Mouse (Mus musculus) brown adipose tissue, adult 24 weeks (tissue): ENCODE measurements around the gene Zbtb33. TPM values are rescaled to one million over a fixed set of nuclear protein-coding genes. Genes with fewer than 3 reads are reported as not detected.
"Not testable (repeated sequence)": the region's sequence is repeated elsewhere in the genome, so short reads cannot be mapped to it uniquely, and the experiment has no call there.

Source experiments
- H3K27ac ChIP-seq: fragments of 200-500 bp; replicated peaks from 2 replicates; pipeline ENCODE4 v1.5.1; 2012; ENCODE audit warnings: low read depth, mild to moderate bottlenecking, low read length
- H3K4me1 ChIP-seq: fragments of 200-500 bp; 2 replicates; pipeline ENCODE4 v1.6.1; 2012; ENCODE audit warnings: low read length, mixed read lengths; ENCODE audit not compliant: control insufficient read depth, insufficient read depth, insufficient read length
- H3K4me3 ChIP-seq: fragments of 200-500 bp; 2 replicates; pipeline ENCODE4 v1.5.1; 2012; ENCODE audit warnings: low read depth, mild to moderate bottlenecking, low read length, moderate library complexity; ENCODE audit not compliant: insufficient read depth
- polyA plus RNA-seq: library from polyadenylated mRNA; stranded (reverse); fragments of >200 nt; gene quantifications from 2 replicates; pipeline ENCODE4 v1.2.4, GENCODE M21; 2012; ENCODE audit not compliant: missing spikeins, insufficient read depth, insufficient read length

The Zbtb33 gene
- 9.1 and 10.9 TPM in 2 replicates for polyA plus RNA-seq

GRCm38 (mm10) chrX:38189552-38190457 lies at the start of gene Zbtb33:
Zbtb33 (plus strand) TSS chrX:38189793.
- Histone ChIP-seq H3K4me1 (no peaks in the 10 kb centered on the region), H3K4me3 (peak within 1 kb of the TSS; percentile 78), H3K27ac (peak within 1 kb of the TSS; percentile 85)

GRCm38 (mm10) chrX:38159097-38159496 lies 30.5 kb upstream of the Zbtb33 start:
- Histone ChIP-seq H3K4me3 (no peak overlapping the region), H3K27ac (no peak overlapping the region), H3K4me1 (no peaks in the 10 kb centered on the region)

DNA sequence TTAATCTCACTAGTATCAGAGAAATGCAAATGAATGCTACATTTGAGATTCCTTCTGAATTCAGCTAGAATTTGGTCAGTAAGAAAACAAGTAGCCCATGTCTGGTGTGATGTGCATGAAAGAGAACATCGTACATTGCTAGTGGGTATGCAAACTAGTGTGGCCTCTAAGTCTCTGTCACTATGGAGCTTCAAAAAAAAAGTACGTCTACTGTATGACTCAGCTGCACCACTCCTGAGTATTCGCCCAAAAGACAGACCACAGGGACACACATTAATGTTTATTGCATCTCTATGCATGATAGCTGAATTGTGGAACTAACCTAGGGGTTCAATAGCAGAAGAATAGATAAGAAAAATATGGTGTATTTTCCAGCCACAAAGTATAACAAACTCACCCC lies 24.3 kb upstream of the Zbtb33 start:
- Histone ChIP-seq H3K27ac (no peak overlapping the region), H3K4me3 (no peak overlapping the region), H3K4me1 (no peaks in the 10 kb centered on the region)

- no peaks in the 10 kb centered on the region for H3K4me1 ChIP-seq
- H3K27ac ChIP-seq: no peak overlapping the region
- H3K4me3 ChIP-seq: no peak overlapping the region
These were observed 23.5 kb upstream of the Zbtb33 start for GRCm38 (mm10) chrX:38166064-38166463.

GRCm38 (mm10) chrX:38166592-38166991 lies 23.0 kb upstream of the Zbtb33 start:
- H3K27ac ChIP-seq: no peak overlapping the region
- no peak overlapping the region for H3K4me3 ChIP-seq
- no peaks in the 10 kb centered on the region for H3K4me1 ChIP-seq

DNA sequence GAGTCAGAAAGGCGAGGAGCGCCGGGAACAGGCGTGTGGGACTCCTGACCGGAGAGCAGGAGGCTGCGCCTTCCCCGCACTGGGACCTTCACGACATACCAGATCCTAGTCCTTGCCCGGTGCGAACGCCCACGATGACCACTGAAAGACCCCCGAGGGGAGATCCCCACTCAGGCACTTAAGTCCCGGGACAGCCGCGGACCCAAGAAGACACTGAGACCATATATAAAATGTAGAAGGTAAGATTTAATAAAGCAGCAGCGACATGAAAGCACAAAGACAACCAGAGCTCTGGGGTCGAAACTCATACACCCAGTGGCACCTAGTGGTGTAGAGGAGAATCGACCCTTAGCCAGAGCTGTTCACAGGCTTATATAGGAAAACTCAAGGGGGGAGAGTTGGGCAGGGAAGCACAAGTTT lies 9.7 kb upstream of the Zbtb33 start:
- H3K4me1 ChIP-seq, H3K27ac ChIP-seq: not testable (repeated sequence)
- peak overlapping the region; percentile 58 for H3K4me3 ChIP-seq

GRCm38 (mm10) chrX:38180656-38181607 lies 8.7 kb upstream of the Zbtb33 start:
- no peak overlapping the region for H3K27ac ChIP-seq
- H3K4me1 ChIP-seq: no peaks in the 10 kb centered on the region
- H3K4me3 ChIP-seq: peak overlapping the region; percentile 57

DNA sequence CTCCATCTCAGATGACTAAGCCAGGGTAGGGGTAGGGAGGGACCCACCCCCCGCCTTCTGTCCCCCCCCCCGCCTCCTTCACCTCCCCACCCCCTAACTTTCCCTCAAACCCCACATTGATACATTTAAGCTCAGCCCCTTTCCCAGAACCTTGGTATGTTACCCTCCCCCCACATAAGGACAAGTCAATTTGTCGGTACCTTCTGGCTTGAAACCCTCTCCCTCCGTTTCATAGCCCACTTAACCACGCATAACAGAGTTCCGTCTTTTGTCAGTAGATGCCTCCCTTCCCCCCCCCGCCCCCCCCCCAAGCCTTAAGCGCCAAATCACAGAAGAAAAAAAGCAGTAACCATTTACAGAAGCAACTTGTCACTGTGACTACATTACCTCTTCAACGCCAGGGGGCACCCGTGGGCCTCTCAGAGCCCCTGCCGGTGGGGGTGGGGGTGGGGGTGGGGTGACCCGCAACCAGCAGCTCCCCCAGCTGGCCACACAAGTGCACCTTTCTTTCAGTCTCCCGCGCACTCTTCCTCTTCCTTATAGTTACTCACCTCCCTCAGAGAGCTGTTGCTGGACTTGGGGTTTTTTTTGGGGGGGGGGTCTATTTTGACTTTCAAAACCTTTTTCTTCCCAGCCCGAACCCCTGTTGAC lies 7.9 kb upstream of the Zbtb33 start:
- Histone ChIP-seq H3K27ac (no peak overlapping the region), H3K4me1 (no peaks in the 10 kb centered on the region), H3K4me3 (0 out of 2 replicates have a peak overlapping the region, but pooled peaks have one; percentile 18)

DNA sequence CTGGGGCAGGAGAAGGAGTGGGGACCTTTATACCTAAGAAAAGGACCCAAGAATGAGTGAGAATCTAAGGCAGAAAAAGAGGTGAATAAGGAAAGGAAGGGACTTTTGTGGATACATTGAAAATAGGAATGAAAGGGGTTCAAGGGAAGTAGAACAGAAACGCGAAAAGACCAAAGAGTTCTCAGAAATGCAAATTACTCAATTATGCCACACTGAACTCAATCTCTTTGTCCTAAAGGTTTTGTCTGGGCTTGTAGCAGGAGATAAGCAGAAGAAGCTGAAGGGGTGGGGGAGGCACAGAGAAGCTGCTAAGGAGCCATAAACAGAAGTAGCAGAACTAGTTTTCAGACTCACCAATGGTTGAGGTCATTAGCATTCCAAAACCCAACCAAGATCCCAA lies 4.1 kb upstream of the Zbtb33 start:
- Histone ChIP-seq H3K27ac (no peak overlapping the region), H3K4me3 (no peak overlapping the region)

DNA sequence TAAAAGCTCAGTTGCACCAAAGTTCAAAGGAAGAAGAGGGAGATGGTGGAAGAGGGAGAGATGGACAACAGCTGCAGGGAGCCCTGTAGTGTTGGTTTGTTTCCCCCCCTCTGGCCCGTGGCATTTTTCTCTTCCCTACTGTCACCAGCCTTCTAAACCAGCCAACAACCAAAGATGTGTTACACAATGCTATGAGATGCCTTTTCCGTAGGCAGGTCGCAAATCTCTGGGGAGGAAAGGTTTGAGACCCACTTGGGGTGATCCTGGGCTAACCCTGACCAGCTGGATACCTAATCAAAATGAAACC lies 818 bp downstream of the Zbtb33 start:
- peak overlapping the region; percentile 49 for H3K27ac ChIP-seq
- H3K4me3 ChIP-seq: peak overlapping the region; percentile 78
- no peaks in the 10 kb centered on the region for H3K4me1 ChIP-seq

More for the DNA sequence above, 4.1 kb upstream of the Zbtb33 start:
- no peaks in the 10 kb centered on the region for H3K4me1 ChIP-seq

DNA sequence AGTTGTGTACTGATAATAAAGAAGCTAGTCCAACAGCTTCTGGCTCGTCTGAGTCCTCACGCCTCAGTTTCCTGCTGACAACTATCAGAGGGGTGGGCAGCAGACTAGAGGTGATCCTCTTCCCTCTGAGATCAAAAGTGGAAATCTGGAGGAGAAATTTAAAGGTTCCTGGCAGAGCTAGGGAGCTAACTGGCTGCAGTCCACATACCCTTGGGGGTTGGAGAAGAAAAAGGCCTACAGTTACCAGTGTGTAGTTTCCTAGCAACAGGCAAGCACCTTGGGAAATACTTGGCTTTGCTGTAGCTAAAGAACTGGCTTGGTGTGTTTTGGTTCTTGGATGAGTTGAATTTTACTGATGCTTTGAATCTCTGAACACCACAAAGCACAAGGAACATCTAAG lies 12.2 kb downstream of the Zbtb33 start:
- Histone ChIP-seq H3K4me1 (no peaks in the 10 kb centered on the region), H3K4me3 (no peak overlapping the region), H3K27ac (no peak overlapping the region)

DNA sequence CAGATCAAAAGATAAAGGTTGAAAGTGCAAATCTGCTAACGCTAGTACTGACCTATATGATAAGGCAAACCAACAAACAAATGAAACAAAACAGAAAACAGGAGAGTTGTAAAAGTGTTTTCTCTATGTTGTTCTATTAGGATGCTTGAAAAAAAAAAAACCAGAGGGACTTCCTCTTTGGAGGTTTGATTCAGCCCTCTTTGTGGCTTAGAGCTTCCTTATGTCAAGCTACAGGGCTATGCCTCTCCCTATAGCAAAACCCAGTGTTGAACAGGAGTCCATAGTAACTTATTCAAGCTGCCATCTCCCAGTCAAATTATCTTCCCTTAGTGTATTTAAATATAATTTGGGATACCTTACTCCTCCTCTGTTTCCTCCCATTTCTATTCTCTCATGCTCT lies 17.8 kb downstream of the Zbtb33 start:
- Histone ChIP-seq H3K27ac (no peak overlapping the region), H3K4me3 (no peak overlapping the region), H3K4me1 (no peaks in the 10 kb centered on the region)

DNA sequence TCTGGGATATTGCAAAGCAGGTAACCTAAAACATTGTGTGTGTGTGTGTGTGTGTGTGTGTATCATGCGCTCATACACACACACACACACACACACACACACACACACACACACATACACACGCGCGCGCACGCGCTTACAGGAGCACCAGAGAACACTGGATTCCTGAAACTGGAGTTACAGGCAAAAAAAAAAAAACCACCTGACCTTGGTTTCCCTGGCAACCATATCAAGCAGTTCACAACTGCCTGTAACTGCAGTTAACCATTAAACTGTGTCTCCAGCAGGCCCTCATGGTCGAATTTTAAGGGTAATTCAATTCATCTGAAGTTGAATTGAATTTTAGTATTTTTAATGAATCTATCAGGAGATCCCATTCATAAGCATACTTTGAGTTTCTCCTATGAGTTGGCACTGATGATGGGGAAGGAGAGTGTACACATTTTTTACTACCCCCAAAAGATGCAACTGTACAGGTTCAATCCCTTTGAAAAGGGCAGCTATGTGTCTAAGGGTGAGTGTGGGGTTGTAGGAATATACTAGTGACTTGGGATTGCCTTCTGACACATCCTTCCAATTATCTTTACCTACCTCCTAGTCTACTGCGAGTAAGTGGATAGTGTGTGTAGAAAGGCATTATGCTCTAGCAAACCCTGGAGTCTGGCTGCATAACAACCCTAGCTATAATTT lies 27.5 kb downstream of the Zbtb33 start:
- Histone ChIP-seq H3K27ac (no peak overlapping the region), H3K4me3 (no peak overlapping the region)

DNA sequence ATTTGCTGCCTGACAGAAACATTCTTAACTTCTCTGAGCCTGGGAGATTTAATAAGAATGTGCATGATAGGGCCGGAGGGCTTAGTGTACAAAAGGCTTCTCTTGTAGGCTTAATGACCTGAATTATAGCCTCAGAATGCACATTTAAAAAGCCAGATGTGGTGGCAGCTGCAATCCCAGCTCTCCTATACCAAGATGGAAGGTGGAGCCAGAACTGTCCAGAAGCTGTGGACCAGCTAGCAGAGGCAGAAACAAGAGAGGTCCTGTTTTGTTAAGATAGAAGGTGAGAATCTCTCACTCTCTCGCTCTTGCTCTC lies 28.0 kb downstream of the Zbtb33 start:
- no peak overlapping the region for H3K27ac ChIP-seq
- no peak overlapping the region for H3K4me3 ChIP-seq
- no peaks in the 10 kb centered on the region for H3K4me1 ChIP-seq

More for the DNA sequence above, 27.5 kb downstream of the Zbtb33 start:
- H3K4me1 ChIP-seq: no peaks in the 10 kb centered on the region
